Mouse (Mus musculus) forebrain, embryonic 10.5 days (tissue): ENCODE measurements around the gene Tomm40l. TPM values are rescaled to one million over a fixed set of nuclear protein-coding genes. Genes with fewer than 3 reads are reported as not detected.
A peak's percentile ranks its signal among the peaks of the same experiment; 100 is the strongest.

Experiments used
- DNase-seq: peaks from one replicate; pipeline ENCODE4 v3.0.0-alpha.2; 2017; ENCODE audit warnings: low spot score; ENCODE audit errors: extremely low spot score
- H3K27ac ChIP-seq: fragments of 300-500 bp; sonication (generic); 2 replicates; pipeline ENCODE4 v1.5.1; 2016; ENCODE audit warnings: mild to moderate bottlenecking
- H3K27me3 ChIP-seq: fragments of 300-500 bp; sonication (generic); 2 replicates; pipeline ENCODE4 v1.6.1; 2016; ENCODE audit warnings: mild to moderate bottlenecking; ENCODE audit not compliant: poor library complexity, severe bottlenecking
- H3K36me3 ChIP-seq: fragments of 300-500 bp; sonication (generic); replicated peaks from 2 replicates; pipeline ENCODE4 v1.6.1; 2016; ENCODE audit warnings: mild to moderate bottlenecking, moderate library complexity
- H3K4me1 ChIP-seq: fragments of 300-500 bp; sonication (generic); 2 replicates; pipeline ENCODE4 v1.6.1; 2016
- H3K4me3 ChIP-seq: fragments of 300-500 bp; sonication (generic); 2 replicates; pipeline ENCODE4 v1.5.1; 2016; ENCODE audit warnings: mild to moderate bottlenecking, moderate library complexity
- H3K9me3 ChIP-seq: fragments of 300-500 bp; sonication (generic); 2 replicates; pipeline ENCODE4 v1.6.1; 2016; ENCODE audit warnings: mild to moderate bottlenecking, moderate library complexity
- WGBS: fragments of 180-500 bp; shearing (Covaris S2); methylation state at CpG from one replicate; pipeline ENCODE4 v1.1.7; 2016; 5-methylcytosine and 5-hydroxymethylcytosine counted together
- polyA plus RNA-seq: library from polyadenylated mRNA; unstranded; fragments of >200 nt; fragmentation: Nextera tagmentation; extraction: Ambion mirVana; gene quantifications from 2 replicates; pipeline ENCODE4 v1.2.1, GENCODE M21; 2016

Gene Tomm40l
- polyA plus RNA-seq, 1 experiment from 2014 or later = 37.2 TPM

GRCm38 (mm10) chr1:171193093-171193840 is 29.0 kb downstream of the Tomm40l start:
- peak overlapping the region; percentile 2; the same call in 1 of the 2 replicates for H3K27ac ChIP-seq
- H3K27me3 ChIP-seq = peaks cover 91% of the 10 kb centered on the region
- peak overlapping the region; percentile 43 for H3K4me3 ChIP-seq
- WGBS = 3% methylated on average over 18 of the region's 18 CpGs
- H3K9me3 ChIP-seq = no peaks in the 10 kb centered on the region
- DNase-seq = peak; percentile 42
- H3K36me3 ChIP-seq = no peaks in the 10 kb centered on the region
- H3K4me1 ChIP-seq = peaks cover 59% of the 10 kb centered on the region

- H3K27ac ChIP-seq = no peak overlapping the region
- no peak overlapping the region for H3K4me3 ChIP-seq
- no peaks in the 10 kb centered on the region for H3K9me3 ChIP-seq
- H3K4me1 ChIP-seq = peaks cover 65% of the 10 kb centered on the region
- H3K36me3 ChIP-seq = no peaks in the 10 kb centered on the region
- WGBS = 51% methylated on average over 10 of the region's 10 CpGs
- peaks cover 81% of the 10 kb centered on the region for H3K27me3 ChIP-seq
- no peak for DNase-seq
Observed at GRCm38 (mm10) chr1:171192283-171192682, 30.0 kb downstream of the Tomm40l start.

- Histone ChIP-seq H3K4me3 (no peak overlapping the region), H3K27ac (0 out of 2 replicates have a peak overlapping the region, but pooled peaks have one; percentile 5), H3K9me3 (no peaks in the 10 kb centered on the region), H3K36me3 (no peaks in the 10 kb centered on the region), H3K27me3 (peaks cover 66% of the 10 kb centered on the region), H3K4me1 (peaks cover 71% of the 10 kb centered on the region)
- 94% methylated on average over 9 of the region's 9 CpGs for WGBS
- DNase-seq = no peak
Observed at GRCm38 (mm10) chr1:171190832-171191231, 31.5 kb downstream of the Tomm40l start.

- no peak for DNase-seq
- Histone ChIP-seq H3K4me1 (peaks cover 63% of the 10 kb centered on the region), H3K4me3 (no peak overlapping the region)
Observed at GRCm38 (mm10) chr1:171189476-171190114, 32.7 kb downstream of the Tomm40l start.

GRCm38 (mm10) chr1:171189046-171189445 is 33.3 kb downstream of the Tomm40l start:
- peaks cover 58% of the 10 kb centered on the region for H3K4me1 ChIP-seq
- DNase-seq = no peak
- no peaks in the 10 kb centered on the region for H3K36me3 ChIP-seq
- H3K4me3 ChIP-seq = no peak overlapping the region
- WGBS = 14% methylated on average over 8 of the region's 8 CpGs
- H3K27ac ChIP-seq = peak overlapping the region; percentile 73
- H3K9me3 ChIP-seq = no peaks in the 10 kb centered on the region
- peaks cover 48% of the 10 kb centered on the region for H3K27me3 ChIP-seq

More at GRCm38 (mm10) chr1:171189476-171190114, 32.7 kb downstream of the Tomm40l start:
- 23% methylated on average over 14 of the region's 14 CpGs for WGBS
- H3K27me3 ChIP-seq = peaks cover 54% of the 10 kb centered on the region
- peak overlapping the region; percentile 73 for H3K27ac ChIP-seq
- H3K36me3 ChIP-seq = no peaks in the 10 kb centered on the region
- H3K9me3 ChIP-seq = no peaks in the 10 kb centered on the region

GRCm38 (mm10) chr1:171187851-171188700 is 34.2 kb downstream of the Tomm40l start:
- DNase-seq = no peak
- H3K27me3 ChIP-seq = peaks cover 39% of the 10 kb centered on the region
- 44% methylated on average over 13 of the region's 13 CpGs for WGBS
- H3K36me3 ChIP-seq = no peaks in the 10 kb centered on the region
- H3K4me3 ChIP-seq = peak overlapping the region; percentile 24
- H3K4me1 ChIP-seq = peaks cover 48% of the 10 kb centered on the region
- no peaks in the 10 kb centered on the region for H3K9me3 ChIP-seq
- peak overlapping the region; percentile 73 for H3K27ac ChIP-seq

- H3K27me3 ChIP-seq = peaks cover 14% of the 10 kb centered on the region
- H3K27ac ChIP-seq = 0 out of 2 replicates have a peak overlapping the region, but pooled peaks have one; percentile 20
- H3K36me3 ChIP-seq = no peaks in the 10 kb centered on the region
- peaks cover 40% of the 10 kb centered on the region for H3K4me1 ChIP-seq
- H3K9me3 ChIP-seq = no peaks in the 10 kb centered on the region
- DNase-seq = no peak
- no peak overlapping the region for H3K4me3 ChIP-seq
- 68% methylated on average over 8 of the region's 8 CpGs for WGBS
Observed at GRCm38 (mm10) chr1:171185655-171186054, 36.7 kb downstream of the Tomm40l start.

- DNase-seq = no peak
- H3K27me3 ChIP-seq = peaks cover 2% of the 10 kb centered on the region
- H3K36me3 ChIP-seq = no peaks in the 10 kb centered on the region
- H3K9me3 ChIP-seq = no peaks in the 10 kb centered on the region
- 86% methylated on average over 7 of the region's 7 CpGs for WGBS
- H3K4me1 ChIP-seq = peaks cover 33% of the 10 kb centered on the region
- no peak overlapping the region for H3K27ac ChIP-seq
- no peak overlapping the region for H3K4me3 ChIP-seq
Observed at GRCm38 (mm10) chr1:171184314-171184713, 38.0 kb downstream of the Tomm40l start.

- no peak for DNase-seq
- Histone ChIP-seq H3K4me1 (peaks cover 26% of the 10 kb centered on the region), H3K27me3 (no peaks in the 10 kb centered on the region), H3K36me3 (no peaks in the 10 kb centered on the region), H3K4me3 (no peak overlapping the region), H3K27ac (no peak overlapping the region), H3K9me3 (no peaks in the 10 kb centered on the region)
- 83% methylated on average over 3 of the region's 3 CpGs for WGBS
Observed at GRCm38 (mm10) chr1:171183620-171184019, 38.7 kb downstream of the Tomm40l start.

GRCm38 (mm10) chr1:171183025-171183424 is 39.3 kb downstream of the Tomm40l start:
- no peak for DNase-seq
- no peaks in the 10 kb centered on the region for H3K9me3 ChIP-seq
- H3K36me3 ChIP-seq = no peaks in the 10 kb centered on the region
- H3K27ac ChIP-seq = no peak overlapping the region
- no peak overlapping the region for H3K4me3 ChIP-seq
- H3K4me1 ChIP-seq = peaks cover 20% of the 10 kb centered on the region
- no peaks in the 10 kb centered on the region for H3K27me3 ChIP-seq
- WGBS = 86% methylated on average over 3 of the region's 3 CpGs

- Histone ChIP-seq H3K27ac (no peak overlapping the region), H3K4me3 (no peak overlapping the region), H3K4me1 (no peaks in the 10 kb centered on the region), H3K36me3 (no peaks in the 10 kb centered on the region), H3K27me3 (no peaks in the 10 kb centered on the region), H3K9me3 (no peaks in the 10 kb centered on the region)
- 83% methylated on average over 5 of the region's 5 CpGs for WGBS
- no peak for DNase-seq
Observed at GRCm38 (mm10) chr1:171179487-171180171, 42.7 kb downstream of the Tomm40l start.

- Histone ChIP-seq H3K36me3 (no peaks in the 10 kb centered on the region), H3K27me3 (no peaks in the 10 kb centered on the region), H3K9me3 (no peaks in the 10 kb centered on the region), H3K4me3 (no peak overlapping the region), H3K4me1 (no peaks in the 10 kb centered on the region), H3K27ac (no peak overlapping the region)
- 97% methylated on average over 8 of the region's 8 CpGs for WGBS
- no peak for DNase-seq
Observed at GRCm38 (mm10) chr1:171172779-171173178, 49.5 kb downstream of the Tomm40l start.
